ENCODE assay signal across 13 mouse cellular contexts in genomic region chr4:139367336-139367735, GRCm38 (mm10).
"Had no signal": no experiment of that assay in that cellular context is flagged by ENCODE, and none has a peak within 500 bp of the region (broad histone marks: within the 10 kb centered on the region; RNA-seq: fewer than 3 reads in every experiment).

No protein-coding gene starts in this region.

- DNase-seq: lung, adult 18-20 months; lung, embryonic 14.5 days; lung, postnatal 10 days; lung, postnatal 4 days; midbrain, embryonic 14.5 days; retina, postnatal 1 day; right cerebral cortex, adult 18-20 months; right cerebral cortex, postnatal 25 days; right cerebral cortex, postnatal 4 days; spleen, adult 18-20 months; thymus, adult 18-20 months; thymus, postnatal 14 days; thymus, postnatal 36 days had no signal
